ENCODE assay signal across 11 mouse cellular contexts in the genomic region with DNA sequence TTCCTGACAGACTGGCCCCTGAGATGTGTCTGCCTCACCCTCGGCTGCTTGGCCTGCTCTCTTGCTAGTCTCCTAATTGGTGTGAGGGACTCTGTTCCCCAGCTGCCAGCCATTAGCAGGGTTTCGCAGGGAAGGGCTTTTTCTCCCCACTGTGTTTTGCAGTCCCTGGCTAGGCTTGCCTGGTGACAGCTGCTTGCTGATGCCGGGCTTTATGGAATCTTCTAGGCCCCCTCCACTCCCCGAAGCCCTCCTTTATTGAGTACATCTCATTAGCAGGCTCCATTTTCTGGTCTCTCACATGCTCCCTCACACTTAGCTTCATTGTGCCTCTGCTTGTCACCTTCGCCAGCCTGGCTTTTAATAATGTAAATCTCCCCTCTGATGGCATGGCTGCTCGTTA.
DNase-seq lines count a peak whose midpoint lies in the region; ATAC-seq lines count a peak whose summit lies in the region.
"Had no signal": no experiment of that assay in that cellular context is flagged by ENCODE, and none has a peak within 500 bp of the region (broad histone marks: within the 10 kb centered on the region; RNA-seq: fewer than 3 reads in every experiment).

No protein-coding gene starts in this region.

- no peaks in the 10 kb centered on the region for H3K36me3 ChIP-seq in midbrain, embryonic 12.5 days
- no peaks in the 10 kb centered on the region for H3K36me3 ChIP-seq in midbrain, embryonic 11.5 days (ENCODE audit: control insufficient read depth, insufficient read depth, low read length)
- H3K36me3 ChIP-seq in forebrain, embryonic 13.5 days (ENCODE audit: poor library complexity, severe bottlenecking), result no peaks in the 10 kb centered on the region
- H3K36me3 ChIP-seq in hindbrain, embryonic 16.5 days (ENCODE audit: control insufficient read depth, insufficient read depth, low read length), result no peaks in the 10 kb centered on the region
- H3K36me3 ChIP-seq in neural tube, embryonic 14.5 days (ENCODE audit: control insufficient read depth, insufficient read depth, low read length), result no peaks in the 10 kb centered on the region
- H3K36me3 ChIP-seq: limb, embryonic 15.5 days; lung, embryonic 15.5 days had no signal

- H3K9ac ChIP-seq in midbrain, embryonic 12.5 days (replicated peaks), result no peak overlapping the region; the same call in 1 of the 2 replicates
- no peak overlapping the region for H3K9ac ChIP-seq in midbrain, embryonic 11.5 days (ENCODE audit: low read length)
- H3K9ac ChIP-seq in forebrain, embryonic 13.5 days, result no peak overlapping the region
- no peak overlapping the region for H3K9ac ChIP-seq in hindbrain, embryonic 16.5 days (ENCODE audit: low read depth, low read length)
- H3K9ac ChIP-seq in neural tube, embryonic 14.5 days (replicated peaks; ENCODE audit: low read depth, low read length), result no peak overlapping the region
- H3K9ac ChIP-seq: limb, embryonic 15.5 days; lung, embryonic 15.5 days had no signal

- WGBS in midbrain, embryonic 12.5 days, result 45% methylated on average over 6 of the region's 6 CpGs
- 73% methylated on average over 6 of the region's 6 CpGs for WGBS in midbrain, embryonic 11.5 days
- WGBS in forebrain, embryonic 13.5 days, result 9% methylated on average over 6 of the region's 6 CpGs
- 33% methylated on average over 6 of the region's 6 CpGs for WGBS in hindbrain, embryonic 16.5 days
- 31% methylated on average over 6 of the region's 6 CpGs for WGBS in neural tube, embryonic 14.5 days

- intact Hi-C loops in heart, postnatal 36 days (cut with DNase I), result no loop called here

- ATAC-seq in midbrain, embryonic 12.5 days (ENCODE audit: low FRiP score, low read depth), result peak; percentile 79
- no peak for ATAC-seq in midbrain, embryonic 11.5 days (ENCODE audit: low FRiP score)
- peak; percentile 94 for ATAC-seq in forebrain, embryonic 13.5 days
- peak; percentile 41; the same call in 1 of the 2 replicates for ATAC-seq in hindbrain, embryonic 16.5 days
- ATAC-seq in neural tube, embryonic 14.5 days (ENCODE audit: low read depth), result peak; percentile 25; the same call in 1 of the 2 replicates

- H3K27ac ChIP-seq in midbrain, embryonic 12.5 days (replicated peaks), result peak overlapping the region; percentile 42; the same call in 1 of the 2 replicates
- H3K27ac ChIP-seq in midbrain, embryonic 11.5 days (ENCODE audit: low read depth, low read length), result no peak overlapping the region
- peak overlapping the region; percentile 91 for H3K27ac ChIP-seq in forebrain, embryonic 13.5 days
- H3K27ac ChIP-seq in hindbrain, embryonic 16.5 days (ENCODE audit: low read depth, low read length), result no peak overlapping the region
- H3K27ac ChIP-seq in neural tube, embryonic 14.5 days (ENCODE audit: low read depth, low read length), result no peak overlapping the region
- H3K27ac ChIP-seq: limb, embryonic 15.5 days; lung, embryonic 15.5 days had no signal

- no peak overlapping the region for H3K4me3 ChIP-seq in midbrain, embryonic 12.5 days
- no peak overlapping the region for H3K4me3 ChIP-seq in midbrain, embryonic 11.5 days (ENCODE audit: low read depth, low read length)
- H3K4me3 ChIP-seq in forebrain, embryonic 13.5 days, result no peak overlapping the region
- no peak overlapping the region for H3K4me3 ChIP-seq in hindbrain, embryonic 16.5 days (ENCODE audit: low read length)
- H3K4me3 ChIP-seq in neural tube, embryonic 14.5 days (ENCODE audit: low read depth, low read length), result no peak overlapping the region
- H3K4me3 ChIP-seq: limb, embryonic 15.5 days; lung, embryonic 15.5 days had no signal

- H3K27me3 ChIP-seq in midbrain, embryonic 12.5 days, result no peaks in the 10 kb centered on the region
- no peaks in the 10 kb centered on the region for H3K27me3 ChIP-seq in midbrain, embryonic 11.5 days (ENCODE audit: control insufficient read depth, insufficient read depth, low read length)
- H3K27me3 ChIP-seq in forebrain, embryonic 13.5 days, result no peaks in the 10 kb centered on the region
- H3K27me3 ChIP-seq in hindbrain, embryonic 16.5 days (replicated peaks; ENCODE audit: control insufficient read depth, insufficient read depth, low read length), result no peaks in the 10 kb centered on the region
- H3K27me3 ChIP-seq in neural tube, embryonic 14.5 days (ENCODE audit: control insufficient read depth, insufficient read depth, low read length), result no peaks in the 10 kb centered on the region
- H3K27me3 ChIP-seq: limb, embryonic 15.5 days; lung, embryonic 15.5 days had no signal

- no peaks in the 10 kb centered on the region for H3K9me3 ChIP-seq in midbrain, embryonic 12.5 days
- no peaks in the 10 kb centered on the region for H3K9me3 ChIP-seq in midbrain, embryonic 11.5 days (ENCODE audit: control insufficient read depth, low read length)
- no peaks in the 10 kb centered on the region for H3K9me3 ChIP-seq in forebrain, embryonic 13.5 days (replicated peaks)
- no peaks in the 10 kb centered on the region for H3K9me3 ChIP-seq in hindbrain, embryonic 16.5 days (ENCODE audit: control insufficient read depth, low read length)
- no peaks in the 10 kb centered on the region for H3K9me3 ChIP-seq in neural tube, embryonic 14.5 days (ENCODE audit: control insufficient read depth, low read length)
- H3K9me3 ChIP-seq: limb, embryonic 15.5 days; lung, embryonic 15.5 days had no signal

- H3K4me2 ChIP-seq in midbrain, embryonic 12.5 days (replicated peaks), result no peak overlapping the region
- no peak overlapping the region for H3K4me2 ChIP-seq in midbrain, embryonic 11.5 days
- peak overlapping the region; percentile 27 for H3K4me2 ChIP-seq in forebrain, embryonic 13.5 days
- no peak overlapping the region for H3K4me2 ChIP-seq in hindbrain, embryonic 16.5 days (ENCODE audit: low read length)
- H3K4me2 ChIP-seq in neural tube, embryonic 14.5 days (ENCODE audit: low read depth, low read length), result no peak overlapping the region
- H3K4me2 ChIP-seq: limb, embryonic 15.5 days; lung, embryonic 15.5 days had no signal

- H3K4me1 ChIP-seq in midbrain, embryonic 12.5 days, result peaks cover 27% of the 10 kb centered on the region
- H3K4me1 ChIP-seq in midbrain, embryonic 11.5 days (ENCODE audit: control insufficient read depth, insufficient read depth, low read length), result no peaks in the 10 kb centered on the region
- H3K4me1 ChIP-seq in forebrain, embryonic 13.5 days, result peaks cover 40% of the 10 kb centered on the region
- H3K4me1 ChIP-seq in hindbrain, embryonic 16.5 days (ENCODE audit: control insufficient read depth, insufficient read depth, low read depth, low read length), result peaks cover 7% of the 10 kb centered on the region
- H3K4me1 ChIP-seq in neural tube, embryonic 14.5 days (ENCODE audit: control insufficient read depth, insufficient read depth, low read length), result no peaks in the 10 kb centered on the region
- H3K4me1 ChIP-seq: lung, embryonic 15.5 days had no signal

- DNase-seq in midbrain, embryonic 11.5 days (ENCODE audit: low spot score, missing footprints), result no peak
- no peak for DNase-seq in adrenal gland, postnatal 14 days
- DNase-seq in liver, result no peak
- DNase-seq in heart, postnatal 36 days, result no peak
- DNase-seq: kidney, postnatal 14 days had no signal

Comparison
In these comparisons a context has a peak if more than half of its experiments do, and no peak if none do; other contexts are left out.
1. H3K27ac ChIP-seq: peak in midbrain, embryonic 12.5 days (single experiment) and forebrain, embryonic 13.5 days (single experiment); none in midbrain, embryonic 11.5 days (single experiment), hindbrain, embryonic 16.5 days (single experiment) and neural tube, embryonic 14.5 days (single experiment).